Mouse (Mus musculus): ENCODE measurements around the gene N4bp3.
A peak's percentile ranks its signal among the peaks of the same experiment; 100 is the strongest.

DNA sequence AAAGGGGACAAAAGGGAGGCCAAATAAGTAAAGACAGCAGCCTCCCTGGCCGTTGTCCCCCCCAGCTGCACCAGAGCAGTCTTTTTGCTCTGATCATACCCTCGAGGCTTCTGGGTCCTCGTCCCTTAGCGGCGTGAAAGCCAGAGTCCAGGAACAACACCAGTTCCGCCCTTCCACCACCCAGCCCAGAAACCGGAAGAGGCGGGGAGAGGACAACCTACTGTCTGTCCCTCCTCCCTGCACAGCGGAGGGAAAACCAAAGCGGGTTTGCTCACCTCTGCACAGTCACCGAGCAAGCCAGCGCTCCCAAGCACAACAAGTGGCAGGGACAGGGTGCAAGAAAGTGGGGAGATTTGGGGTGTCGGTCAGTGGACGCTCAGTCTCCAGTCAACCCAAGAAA, 35.0 kb downstream of the N4bp3 start:
- TF ChIP-seq POLR2A (IDR thresholded peaks at IDR 0.05; ENCODE audit: insufficient read length, low read depth) (peak; percentile 83), MYOG (IDR thresholded peaks at IDR 0.05; ENCODE audit: control insufficient read depth in 1 of 3, insufficient read depth in 1 of 3, insufficient read length in 2 of 3, low read depth in 2 of 3) (no peak), MAX (IDR thresholded peaks at IDR 0.05; ENCODE audit: low read depth) (no peak), POLR2AphosphoS2 (IDR thresholded peaks at IDR 0.05; ENCODE audit: insufficient read length, low read depth) (peak; percentile 90), USF1 (IDR thresholded peaks at IDR 0.05; ENCODE audit: low read depth) (no peak), TCF12 (IDR thresholded peaks at IDR 0.05; ENCODE audit: insufficient read depth, poor library complexity, severe bottlenecking) (no peak), E2F4 (IDR thresholded peaks at IDR 0.05; ENCODE audit: insufficient read depth) (peak; percentile 84), MYOD1 (IDR thresholded peaks at IDR 0.05; ENCODE audit: control insufficient read depth in 1 of 3, insufficient read length in 2 of 3, low read depth in 2 of 3) (no peak)

Data from myocyte (in vitro differentiated cells).